Mouse (Mus musculus): ENCODE measurements around the gene Rab23. TPM values are rescaled to one million over a fixed set of nuclear protein-coding genes. Genes with fewer than 3 reads are reported as not detected.
A peak's percentile ranks its signal among the peaks of the same experiment; 100 is the strongest.
"Not testable (repeated sequence)": the region's sequence is repeated elsewhere in the genome, so short reads cannot be mapped to it uniquely, and the experiment has no call there.

Gene Rab23
- total RNA-seq, 2 experiments from 2014 or later: 26.7 to 30.6 TPM

DNA sequence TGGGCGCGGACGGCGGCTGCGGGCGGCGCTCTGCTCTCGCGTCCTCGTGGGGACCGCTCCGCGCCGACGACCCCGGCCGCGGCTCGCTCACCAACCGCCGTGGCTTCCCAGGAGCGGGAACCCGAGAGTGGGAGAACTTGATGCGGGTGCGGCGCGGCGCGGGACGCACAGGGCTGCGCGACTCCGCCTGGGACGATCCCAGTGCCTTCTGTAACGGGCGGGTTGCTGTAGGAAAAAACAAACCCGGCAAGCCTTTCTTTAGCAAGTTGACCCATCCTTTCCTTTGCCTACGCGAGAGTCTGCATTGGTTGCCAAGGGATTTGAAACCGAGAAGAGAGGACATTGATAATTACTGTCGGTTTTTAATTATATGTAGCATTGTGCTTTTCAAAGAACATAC lies 544 bp downstream of the Rab23 start:
- peak in 1 of 2 experiments; percentile 33 for DNase-seq (ENCODE audit: low spot score in 2 of 2)
- intact Hi-C loops (cut with DNase I): loop anchor here (5.0 kb wide), 1 partner anchor 48 kb away; no protein-coding TSS in a partner anchor

DNA sequence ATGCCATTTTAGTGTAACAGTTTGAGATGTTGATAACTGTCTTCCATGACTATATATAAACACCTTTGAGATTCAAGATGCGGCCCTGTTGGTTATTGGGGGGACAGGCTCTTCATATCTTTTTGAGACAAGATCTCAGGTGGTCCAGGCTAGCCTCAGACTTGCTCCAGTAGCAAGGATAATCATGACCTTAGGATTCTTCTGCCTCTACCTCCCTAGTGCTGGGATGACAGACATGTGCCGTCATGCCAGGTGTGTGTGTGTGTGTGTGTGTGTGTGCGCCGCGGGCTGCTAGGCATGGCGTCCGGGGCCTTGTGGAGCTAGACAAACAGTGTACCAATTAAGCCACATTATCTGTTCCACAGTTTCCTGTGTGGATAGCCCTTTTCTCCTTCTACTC lies 1.3 kb downstream of the Rab23 start:
- DNase-seq (ENCODE audit: low spot score in 2 of 2): no peak
- intact Hi-C loops (cut with DNase I): loop anchor here (5.0 kb wide), 1 partner anchor 49 kb away; no protein-coding TSS in a partner anchor

DNA sequence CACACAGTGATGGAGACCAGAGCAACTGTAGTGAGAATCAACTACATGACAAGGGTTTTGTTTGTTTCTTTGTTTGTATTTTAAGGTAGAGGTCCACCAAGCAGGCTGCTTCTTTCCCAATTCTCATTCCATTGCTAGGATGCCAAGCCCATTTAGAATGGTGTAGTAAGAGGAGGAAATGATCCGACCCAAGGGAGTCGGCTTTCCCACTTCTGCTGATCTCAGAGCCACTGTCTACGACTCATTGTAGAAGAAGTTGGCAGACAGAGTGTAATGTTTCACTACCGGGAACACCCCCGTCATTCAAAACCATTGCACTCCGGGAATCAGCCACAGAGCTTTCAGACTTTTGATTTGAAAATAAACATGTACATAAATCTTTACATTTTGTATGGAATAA lies 4.8 kb downstream of the Rab23 start:
- no peak for DNase-seq (ENCODE audit: low spot score in 2 of 2)
- intact Hi-C loops (cut with DNase I): loop anchor here (5.0 kb wide), 1 partner anchor 52 kb away; no protein-coding TSS in a partner anchor

DNA sequence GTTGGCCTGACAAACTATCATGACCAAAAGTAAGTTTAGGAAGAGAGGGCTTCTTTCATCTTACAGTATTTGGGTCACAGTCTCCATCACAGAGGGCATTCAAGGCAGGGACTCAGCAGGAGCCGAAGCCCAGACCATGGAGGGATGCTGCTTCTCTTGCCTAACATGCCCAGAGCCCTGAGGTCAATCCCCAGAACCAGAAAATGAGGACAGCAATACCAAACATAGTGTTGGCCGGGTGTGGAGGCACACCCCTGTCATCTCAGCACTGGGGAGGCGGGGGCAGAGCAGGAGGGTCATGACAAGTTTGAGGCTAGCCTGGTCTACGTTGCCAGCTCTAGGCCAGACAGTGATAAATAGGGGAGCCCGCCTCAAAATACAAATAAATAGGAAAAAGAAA lies 5.4 kb downstream of the Rab23 start:
- intact Hi-C loops (cut with DNase I): no loop called here
- DNase-seq (ENCODE audit: low spot score in 2 of 2): no peak

DNA sequence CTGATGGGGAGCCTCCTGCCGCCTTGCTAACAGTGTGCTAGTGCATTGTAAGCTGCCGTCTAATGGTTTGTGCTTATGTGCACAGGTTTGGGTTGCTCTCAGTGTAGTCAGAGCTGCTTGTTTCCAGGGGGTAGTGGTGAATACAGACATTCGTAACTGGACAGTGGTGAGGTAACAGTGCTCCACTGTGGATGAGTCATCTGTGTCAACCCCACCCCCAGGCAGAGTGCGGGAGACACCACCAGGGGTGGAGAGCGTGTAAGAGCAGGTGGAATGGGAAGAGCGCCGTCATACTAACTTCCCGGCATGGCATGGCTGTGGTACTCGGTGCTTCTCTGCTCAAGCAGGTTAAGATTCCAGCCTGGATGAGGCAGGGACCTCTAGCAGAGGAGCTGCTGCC lies 13.4 kb downstream of the Rab23 start:
- DNase-seq (ENCODE audit: low spot score in 2 of 2): no peak
- intact Hi-C loops (cut with DNase I): loop anchor here (10.0 kb wide), 1 partner anchor 232 kb away; no protein-coding TSS in a partner anchor

DNA sequence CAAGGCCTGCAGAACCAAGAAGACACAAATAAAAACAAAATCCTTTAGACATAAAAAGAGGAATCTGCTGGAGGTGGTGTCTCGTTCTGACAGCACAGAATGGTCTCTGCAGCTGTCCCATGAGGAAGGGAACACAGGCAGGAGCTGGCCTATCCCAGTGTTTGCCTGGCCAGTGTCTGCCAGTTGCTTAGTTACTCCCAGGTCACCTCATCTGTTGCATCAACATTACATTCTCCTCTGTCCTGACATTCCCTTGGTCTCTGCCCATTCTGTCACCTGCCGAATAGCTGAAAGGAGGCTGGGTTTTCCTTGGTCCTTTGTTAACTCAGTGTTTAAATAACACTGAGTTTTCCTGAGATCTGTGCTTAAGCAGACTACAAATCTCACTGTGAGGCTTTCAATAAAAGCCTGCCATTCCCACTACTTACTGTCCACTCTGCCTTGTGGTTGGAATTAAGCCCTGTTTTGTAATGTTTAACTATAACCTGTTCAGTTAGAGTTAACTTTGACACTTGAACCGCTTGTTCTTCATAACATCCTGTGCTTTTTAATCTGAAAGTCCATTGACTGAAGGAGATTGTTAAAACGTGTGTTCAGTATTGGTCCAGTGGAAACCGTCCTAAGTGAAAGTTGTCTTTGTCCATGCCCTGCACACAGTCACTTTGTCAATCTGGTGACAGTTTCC lies 14.5 kb downstream of the Rab23 start:
- no peak for DNase-seq (ENCODE audit: low spot score in 2 of 2)
- intact Hi-C loops (cut with DNase I): loop anchor here (10.0 kb wide), 1 partner anchor 231 kb away; no protein-coding TSS in a partner anchor

DNA sequence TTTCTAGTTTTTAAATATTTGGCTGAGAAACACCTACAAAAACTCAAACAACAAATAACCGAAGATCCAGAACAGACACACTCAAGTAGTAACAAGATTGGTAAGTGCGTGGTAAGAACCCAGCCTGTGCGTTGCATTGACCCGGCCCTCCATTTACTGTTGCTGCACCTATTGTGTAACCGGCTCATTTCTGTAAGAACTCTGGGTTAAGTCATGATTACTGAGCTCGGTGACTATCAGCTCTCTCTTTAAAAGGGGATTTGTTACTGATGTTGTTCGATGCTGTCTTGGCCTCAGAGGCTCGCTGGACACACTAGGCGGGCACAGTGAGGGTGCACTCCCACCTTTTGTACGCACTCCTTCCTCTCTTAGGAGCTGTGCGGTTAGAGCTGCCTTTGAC lies 18.6 kb downstream of the Rab23 start:
- no peak for DNase-seq (ENCODE audit: low spot score in 2 of 2)
- intact Hi-C loops (cut with DNase I): loop anchor here (10.0 kb wide), 1 partner anchor 227 kb away; no protein-coding TSS in a partner anchor

DNA sequence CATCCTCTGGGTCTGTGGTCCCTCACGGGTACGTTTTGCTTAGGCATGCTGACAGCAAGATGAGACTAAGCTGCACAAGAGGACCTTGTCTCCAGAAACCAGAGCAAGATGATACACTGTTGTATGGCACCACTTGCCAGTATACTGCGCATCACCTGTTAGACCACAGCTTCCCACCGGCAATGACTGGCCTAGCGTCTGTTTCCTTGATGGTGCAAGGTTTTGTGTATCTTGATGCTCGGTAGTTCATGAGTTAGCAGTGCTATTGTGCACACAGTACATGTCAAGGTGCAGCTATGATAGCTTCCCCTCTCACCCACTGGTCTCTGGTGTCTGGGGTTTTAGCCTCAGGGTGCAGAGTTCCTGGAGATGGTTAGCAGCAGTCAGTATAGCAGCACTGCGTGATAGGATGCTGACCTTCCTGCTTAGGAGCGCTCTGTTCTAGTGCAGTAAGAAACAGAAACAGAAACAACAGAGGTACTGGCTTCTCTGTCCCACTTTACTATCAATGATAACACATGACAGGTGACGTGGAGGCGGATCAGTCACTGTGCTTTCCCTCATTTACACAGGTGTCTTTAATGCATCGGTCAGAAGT lies 19.1 kb downstream of the Rab23 start:
- no peak for DNase-seq (ENCODE audit: low spot score in 2 of 2)
- intact Hi-C loops (cut with DNase I): loop anchor here (1.0 to 10.0 kb wide), 2 partner anchors 69 to 226 kb away; partner anchors contain the start of gene Prim2

DNA sequence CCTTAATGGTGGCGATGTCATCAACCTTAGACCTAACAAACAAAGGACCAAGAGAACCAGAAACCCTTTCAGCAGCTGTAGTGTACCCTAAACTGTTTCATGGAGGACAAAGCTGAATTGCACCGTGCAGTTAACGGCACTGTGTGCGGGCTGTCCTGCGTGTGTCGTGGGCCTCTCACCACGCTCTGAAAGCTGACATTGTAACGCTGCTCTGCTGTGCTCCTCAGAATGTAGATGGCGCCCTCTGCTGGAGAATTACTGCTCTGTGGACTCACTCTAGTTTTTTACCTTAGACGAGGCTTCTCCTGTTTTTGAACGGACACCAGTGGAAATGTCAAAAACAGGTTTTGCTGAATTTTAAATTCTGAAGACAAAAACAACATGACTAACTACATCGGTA lies 19.6 kb downstream of the Rab23 start:
- peak; percentile 94 for DNase-seq (ENCODE audit: low spot score in 2 of 2)
- intact Hi-C loops (cut with DNase I): loop anchor here (1.0 to 10.0 kb wide), 2 partner anchors 70 to 225 kb away; partner anchors contain the start of gene Prim2

DNA sequence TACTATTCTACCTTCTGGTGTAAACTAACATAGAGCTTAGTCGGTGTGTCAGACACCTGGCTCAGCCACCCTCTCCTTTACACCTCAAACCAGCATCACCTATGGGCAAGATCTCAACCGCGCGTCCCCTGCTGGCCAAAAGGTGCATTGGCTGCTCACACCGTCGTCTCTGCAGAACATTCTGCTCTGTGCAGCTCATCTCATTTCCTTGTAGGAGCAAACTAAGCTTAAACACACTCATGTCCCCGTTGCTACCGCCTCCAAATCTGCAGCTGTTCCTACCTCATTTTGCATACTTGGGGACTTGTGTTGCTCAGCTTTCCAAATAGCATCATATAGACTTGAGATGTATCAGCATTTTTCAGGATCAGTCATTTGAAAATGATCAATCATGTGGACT lies 23.2 kb downstream of the Rab23 start:
- intact Hi-C loops (cut with DNase I): no loop called here
- peak; percentile 44 to 74 for DNase-seq (ENCODE audit: low spot score in 2 of 2)

DNA sequence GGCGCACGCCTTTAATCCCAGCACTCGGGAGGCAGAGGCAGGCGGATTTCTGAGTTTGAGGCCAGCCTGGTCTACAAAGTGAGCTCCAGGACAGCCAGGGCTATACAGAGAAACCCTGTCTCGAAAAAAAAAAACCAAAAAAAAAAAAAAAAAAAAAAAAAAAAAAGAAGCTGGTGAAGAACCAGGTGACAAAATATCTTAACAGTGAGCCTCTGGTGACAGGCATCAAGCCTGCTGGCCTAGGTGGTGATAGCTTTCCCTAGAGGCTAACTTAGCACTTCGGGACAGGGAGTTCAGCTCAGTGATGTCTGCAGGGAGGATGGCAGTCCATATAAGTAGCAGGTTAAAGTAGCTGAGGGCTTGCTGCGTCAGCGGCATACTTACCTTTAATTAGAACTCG lies 25.1 kb downstream of the Rab23 start:
- intact Hi-C loops (cut with DNase I); DNase-seq (ENCODE audit: low spot score in 2 of 2): not testable (repeated sequence)

DNA sequence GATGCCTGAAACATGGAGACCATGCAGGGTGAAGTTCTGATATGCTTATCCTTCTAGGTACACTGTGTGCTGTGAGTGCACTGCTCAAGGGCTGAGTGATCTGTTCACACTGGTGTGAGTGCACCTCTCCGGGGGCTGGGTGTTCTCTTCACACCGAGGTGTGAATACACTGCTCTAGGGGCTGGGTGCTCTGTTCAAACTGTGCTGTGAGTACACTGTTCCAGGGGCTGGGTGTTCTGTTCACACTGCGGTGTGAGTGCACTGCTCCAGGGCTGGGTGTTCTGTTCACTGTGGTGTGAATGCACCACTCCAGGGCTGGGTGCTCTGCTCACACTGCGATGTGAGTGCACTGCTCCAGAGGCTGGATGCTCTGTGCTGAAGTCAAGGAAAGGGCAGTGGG lies 26.2 kb downstream of the Rab23 start:
- intact Hi-C loops (cut with DNase I): no loop called here
- DNase-seq (ENCODE audit: low spot score in 2 of 2): no peak

DNA sequence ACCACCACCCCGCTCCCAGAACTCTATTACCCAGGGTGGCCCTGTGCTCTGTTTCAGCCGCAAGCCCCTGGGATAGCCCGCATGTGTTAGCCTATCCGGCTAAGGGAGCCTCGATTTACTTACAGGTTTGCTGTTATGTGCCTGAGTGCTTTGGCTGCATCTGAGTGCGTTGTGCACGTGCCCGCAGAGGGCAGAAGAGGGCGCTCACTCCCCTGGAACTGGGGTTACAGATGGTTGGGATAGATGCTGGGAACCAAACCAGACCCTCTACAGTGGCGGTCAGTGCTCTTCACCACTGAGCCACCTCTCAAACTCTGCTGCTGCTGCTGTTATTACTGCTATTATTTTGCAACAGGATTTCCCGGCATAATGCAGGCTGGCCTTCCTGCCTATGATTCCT lies 29.4 kb downstream of the Rab23 start:
- no peak for DNase-seq (ENCODE audit: low spot score in 2 of 2)
- intact Hi-C loops (cut with DNase I): no loop called here

DNA sequence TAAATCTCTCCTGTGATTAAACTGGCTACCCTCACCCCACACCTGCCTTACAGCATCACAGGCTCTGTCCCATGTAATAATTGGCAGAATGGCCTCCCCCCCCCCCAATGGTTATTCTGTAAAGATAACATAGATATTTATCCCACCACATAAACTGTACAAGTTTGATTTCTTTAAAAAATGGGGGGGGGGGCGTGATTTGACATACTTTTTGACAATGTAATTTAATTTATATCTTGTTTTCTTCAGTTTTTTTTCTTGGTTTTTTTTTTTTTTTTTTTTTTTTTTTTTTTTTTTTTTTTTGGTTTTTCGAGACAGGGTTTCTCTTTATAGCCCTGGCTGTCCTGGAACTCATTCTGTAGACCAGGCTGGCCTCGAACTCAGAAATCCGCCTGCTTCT lies 30.0 kb downstream of the Rab23 start:
- intact Hi-C loops (cut with DNase I); DNase-seq (ENCODE audit: low spot score in 2 of 2): not testable (repeated sequence)

DNA sequence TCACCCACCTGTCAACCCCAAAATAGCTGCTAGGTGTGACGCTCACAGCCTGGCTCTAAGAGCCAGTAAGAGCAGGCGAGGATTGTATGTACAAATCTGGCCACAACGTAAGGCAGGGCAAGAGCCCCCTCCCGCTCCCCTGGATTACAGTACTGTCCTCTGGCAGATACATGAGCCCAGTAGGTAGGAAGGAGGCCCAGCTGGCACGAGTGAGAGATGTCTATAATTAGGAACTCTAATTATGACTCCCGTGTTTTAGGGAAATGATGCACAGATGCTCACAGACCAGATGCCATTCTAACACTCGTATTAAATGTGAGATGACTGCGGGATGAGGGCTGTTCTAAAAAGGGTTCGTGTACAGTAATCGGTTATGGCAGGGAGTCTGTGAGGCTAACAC lies 31.6 kb downstream of the Rab23 start:
- intact Hi-C loops (cut with DNase I): no loop called here
- DNase-seq (ENCODE audit: low spot score in 2 of 2): peak; percentile 65 to 87

DNA sequence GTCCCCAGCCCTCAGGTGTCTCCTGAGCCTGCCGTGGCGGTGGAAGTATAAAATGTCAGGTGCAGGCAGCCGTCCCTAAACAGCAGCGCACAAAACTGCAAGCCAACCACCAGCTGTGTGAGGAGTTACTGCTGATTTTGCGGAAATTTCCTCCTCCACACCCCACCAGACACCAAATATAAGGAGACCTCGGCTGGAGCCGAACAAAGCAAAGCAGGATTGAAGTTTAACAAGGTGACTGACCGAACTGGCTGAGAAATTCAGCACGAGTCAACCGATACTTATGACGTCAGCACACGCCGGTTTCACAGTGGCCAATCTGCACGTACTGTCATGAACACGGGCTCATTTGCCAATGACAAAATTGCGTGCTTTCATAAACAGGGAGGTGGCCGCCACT lies 34.4 kb downstream of the Rab23 start:
- intact Hi-C loops (cut with DNase I): no loop called here

DNA sequence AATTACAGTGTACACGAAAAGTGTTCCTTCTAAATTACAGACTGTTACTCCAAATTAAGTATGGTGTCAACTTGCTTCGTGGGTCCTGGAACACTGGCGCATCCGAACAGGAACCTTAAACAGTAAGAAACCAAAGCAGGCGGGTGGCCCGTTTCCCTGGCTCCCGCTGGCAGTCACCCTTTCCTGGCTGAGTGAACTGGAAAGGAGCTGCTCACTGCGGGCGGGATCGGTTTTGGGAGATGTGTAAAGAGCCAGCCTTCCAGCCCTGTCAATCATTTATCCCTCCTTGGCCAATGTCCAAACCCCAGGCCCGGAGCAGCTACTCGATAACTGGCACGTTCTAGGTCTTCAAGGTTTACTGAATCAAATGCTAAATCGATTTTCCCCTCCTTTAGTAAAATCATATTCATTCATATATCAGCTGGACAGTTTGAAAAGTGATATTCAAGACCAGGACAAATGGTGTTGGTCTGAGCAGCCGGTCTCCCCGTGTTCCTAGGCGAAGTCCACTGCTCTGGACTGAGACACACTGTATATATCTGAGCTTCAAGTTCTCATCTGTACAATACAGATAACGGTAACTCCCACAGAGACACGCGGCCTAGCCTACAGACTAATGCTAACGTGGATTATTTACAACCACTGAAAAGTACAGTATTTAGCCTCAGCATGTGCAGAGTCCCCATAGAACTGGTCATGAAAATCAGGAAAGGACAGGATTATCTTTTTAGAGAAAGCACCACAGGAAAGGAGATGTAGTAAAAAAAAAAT lies 35.5 kb downstream of the Rab23 start:
- DNase-seq (ENCODE audit: low spot score in 2 of 2): no peak
- intact Hi-C loops (cut with DNase I): no loop called here

More for the DNA sequence above, 34.4 kb downstream of the Rab23 start:
- DNase-seq (ENCODE audit: low spot score in 2 of 2): no peak

DNA sequence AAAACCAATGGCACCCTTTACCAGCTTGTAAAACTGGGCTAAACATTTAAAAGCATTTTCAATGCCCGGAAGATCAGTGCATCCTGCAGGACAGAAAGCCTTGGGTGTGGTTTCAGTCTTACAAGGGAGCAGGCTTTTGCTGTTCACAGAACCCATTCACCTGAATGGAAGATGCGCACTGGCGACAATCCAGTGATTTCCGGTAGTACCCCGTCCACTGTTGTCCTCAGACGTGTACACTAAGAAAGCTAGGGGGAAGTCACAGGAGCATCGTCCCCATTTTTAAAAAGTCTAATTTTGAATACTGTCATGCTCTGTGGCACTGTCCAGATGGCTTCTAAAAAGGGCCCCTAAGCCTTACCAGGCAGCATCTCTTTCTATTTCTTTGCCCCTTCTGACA lies 36.1 kb downstream of the Rab23 start:
- intact Hi-C loops (cut with DNase I): no loop called here
- DNase-seq (ENCODE audit: low spot score in 2 of 2): no peak

DNA sequence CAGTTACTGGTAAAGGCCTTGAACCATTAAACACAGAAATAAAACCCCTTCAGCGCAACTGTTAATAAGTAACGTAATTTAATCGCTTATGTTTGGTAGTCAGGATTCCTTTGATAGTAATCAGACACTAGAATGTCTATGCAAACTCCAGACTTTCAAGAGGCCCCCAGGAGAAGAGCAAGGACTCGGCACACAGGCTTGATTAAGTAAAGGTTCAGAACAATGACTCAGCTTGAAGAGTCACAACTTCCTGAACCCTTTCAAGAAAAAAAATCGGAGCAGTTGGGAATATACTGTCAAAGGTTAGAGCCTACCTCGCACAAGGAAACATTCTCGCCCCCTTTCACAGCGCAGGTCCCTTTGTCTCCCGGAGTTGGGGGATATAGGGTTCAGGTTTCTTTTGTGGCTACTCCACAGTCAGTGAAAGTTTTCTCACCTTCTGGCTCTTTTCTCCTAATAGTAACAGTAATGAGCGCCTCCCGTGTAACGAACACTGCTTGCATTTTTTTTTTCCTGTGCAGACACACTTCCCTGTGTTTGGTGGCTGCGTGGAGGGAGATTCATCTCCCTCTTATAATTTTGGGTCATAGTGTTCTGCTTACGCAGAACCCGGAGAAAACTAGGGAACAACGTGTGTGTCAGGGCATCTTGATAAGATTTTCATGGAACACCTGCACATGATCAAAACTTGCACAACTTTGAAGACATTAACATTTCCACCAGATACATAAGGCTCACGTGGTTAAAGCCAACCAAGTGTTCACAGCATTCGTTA lies 36.8 kb downstream of the Rab23 start:
- intact Hi-C loops (cut with DNase I): no loop called here
- no peak for DNase-seq (ENCODE audit: low spot score in 2 of 2)

Data from left cerebral cortex, postnatal 14 days (tissue).